Mouse (Mus musculus): ENCODE results near the gene Rassf8. TPM values are rescaled to one million over a fixed set of nuclear protein-coding genes. Genes with fewer than 3 reads are reported as not detected.
A peak's percentile ranks its signal among the peaks of the same experiment; 100 is the strongest.

Gene Rassf8
- polyA plus RNA-seq (2012; rRNA removed), result 9.3 and 15.7 TPM in 2 replicates

- TF ChIP-seq CTCF (IDR thresholded peaks at IDR 0.05; ENCODE audit: borderline replicate concordance, extremely low read depth, insufficient read depth, insufficient read length) (no peak), POLR2A (IDR thresholded peaks at IDR 0.05; ENCODE audit: borderline replicate concordance, extremely low read depth, insufficient read depth, insufficient read length, poor library complexity, severe bottlenecking) (0 out of 2 replicates have a peak, but pooled peaks have one; percentile 33)
- peak; percentile 93 for DNase-seq (ENCODE audit: low read depth)
These were observed at the start of gene Rassf8 for GRCm38 (mm10) chr6:145746132-145746849. Gene Rassf8 (plus strand): TSS chr6:145746748.

DNA sequence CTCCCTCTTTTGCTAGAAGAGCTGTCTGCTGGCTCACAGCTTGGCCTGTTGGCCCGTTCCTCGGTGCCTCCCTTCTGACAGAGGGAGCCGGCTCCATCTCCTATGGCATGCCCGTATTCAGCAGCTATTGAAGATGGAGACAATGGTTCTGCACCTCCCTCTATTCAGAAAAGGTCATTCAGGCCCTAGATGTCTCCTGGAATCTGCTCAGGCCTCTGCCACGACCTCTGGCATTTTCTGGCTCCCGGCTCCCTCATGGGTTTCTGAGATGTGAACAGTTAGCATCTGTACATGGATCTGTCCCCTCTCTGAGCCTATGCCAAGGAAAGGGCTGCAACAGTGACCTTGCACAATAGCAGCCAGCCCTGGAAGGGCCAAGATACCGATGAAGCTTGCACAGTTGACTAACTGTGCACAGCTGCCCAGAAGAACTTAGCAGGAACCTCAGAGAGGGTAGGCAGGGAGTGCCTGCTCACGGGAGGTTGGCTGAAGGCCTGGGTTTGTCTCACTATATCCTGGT lies 45.5 kb upstream of the Rassf8 start:
- DNase-seq (ENCODE audit: low read depth), result no peak
- TF ChIP-seq CTCF (IDR thresholded peaks at IDR 0.05; ENCODE audit: borderline replicate concordance, extremely low read depth, insufficient read depth, insufficient read length), result no peak
- TF ChIP-seq POLR2A (IDR thresholded peaks at IDR 0.05; ENCODE audit: borderline replicate concordance, extremely low read depth, insufficient read depth, insufficient read length, poor library complexity, severe bottlenecking), result no peak

DNA sequence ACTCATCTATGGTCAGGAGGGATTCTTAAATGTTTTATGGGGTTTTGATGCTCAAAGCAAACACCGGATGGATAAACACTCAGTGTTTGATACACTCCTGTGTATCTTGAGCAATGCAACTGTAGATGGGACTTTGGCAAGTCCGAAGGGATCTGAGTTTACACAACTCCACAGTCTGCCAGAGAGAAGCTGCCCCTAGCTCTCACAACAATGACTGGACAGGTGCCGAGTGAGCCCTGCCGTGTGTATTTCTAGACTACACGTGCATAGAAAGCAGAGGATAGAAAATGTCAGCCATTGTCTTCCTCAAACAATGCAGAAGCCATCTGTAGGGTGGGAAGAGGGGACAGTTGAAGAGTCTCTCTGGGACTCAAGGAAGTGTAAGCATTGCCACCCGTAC lies 42.9 kb upstream of the Rassf8 start:
- TF ChIP-seq CTCF (IDR thresholded peaks at IDR 0.05; ENCODE audit: borderline replicate concordance, extremely low read depth, insufficient read depth, insufficient read length) (no peak), POLR2A (IDR thresholded peaks at IDR 0.05; ENCODE audit: borderline replicate concordance, extremely low read depth, insufficient read depth, insufficient read length, poor library complexity, severe bottlenecking) (no peak)
- DNase-seq (ENCODE audit: low read depth), result no peak

DNA sequence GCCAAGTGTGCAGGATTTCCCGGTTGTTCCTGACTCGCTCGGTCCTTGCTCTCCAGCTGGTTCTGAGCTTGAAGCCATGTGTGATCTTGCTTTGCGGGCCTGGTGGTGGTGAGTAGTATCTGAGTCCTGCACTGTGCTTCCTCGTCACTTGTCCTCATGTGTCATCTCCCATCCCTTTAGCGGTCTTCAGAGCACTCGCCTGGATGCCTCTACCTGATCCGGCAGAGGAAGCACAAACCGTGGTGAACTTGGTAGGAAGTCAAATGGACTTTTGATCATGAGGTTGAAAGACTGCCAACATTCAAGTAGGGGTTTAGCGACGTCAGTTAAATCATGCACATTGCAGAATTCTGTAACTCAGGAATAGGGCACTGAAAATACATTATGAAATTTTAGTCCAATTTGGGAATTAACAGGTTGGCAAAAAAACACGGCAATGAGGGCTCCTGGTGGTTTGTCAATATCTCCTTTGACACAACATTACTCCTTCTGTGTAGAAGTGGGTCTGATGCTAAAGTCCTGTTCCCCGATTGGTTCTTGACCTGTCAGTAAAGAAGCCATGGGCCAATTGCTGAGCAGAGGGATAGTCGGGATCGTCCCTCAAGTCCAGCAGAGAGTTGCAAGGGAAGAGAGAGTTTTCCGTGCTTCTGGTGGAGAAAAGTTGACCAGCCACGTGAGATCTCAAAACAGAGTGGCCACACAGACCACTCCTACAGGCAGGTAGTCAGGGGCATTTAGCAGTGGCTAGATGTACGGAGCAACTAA lies 36.4 kb upstream of the Rassf8 start:
- no peak for DNase-seq (ENCODE audit: low read depth)
- no peak for TF ChIP-seq CTCF (IDR thresholded peaks at IDR 0.05; ENCODE audit: borderline replicate concordance, extremely low read depth, insufficient read depth, insufficient read length)
- TF ChIP-seq POLR2A (IDR thresholded peaks at IDR 0.05; ENCODE audit: borderline replicate concordance, extremely low read depth, insufficient read depth, insufficient read length, poor library complexity, severe bottlenecking), result no peak

- no peak for DNase-seq (ENCODE audit: low read depth)
- TF ChIP-seq CTCF (IDR thresholded peaks at IDR 0.05; ENCODE audit: borderline replicate concordance, extremely low read depth, insufficient read depth, insufficient read length), result no peak
- no peak for TF ChIP-seq POLR2A (IDR thresholded peaks at IDR 0.05; ENCODE audit: borderline replicate concordance, extremely low read depth, insufficient read depth, insufficient read length, poor library complexity, severe bottlenecking)
These were observed 35.8 kb upstream of the Rassf8 start for GRCm38 (mm10) chr6:145710797-145711196.

- TF ChIP-seq CTCF (IDR thresholded peaks at IDR 0.05; ENCODE audit: borderline replicate concordance, extremely low read depth, insufficient read depth, insufficient read length), result no peak
- no peak for TF ChIP-seq POLR2A (IDR thresholded peaks at IDR 0.05; ENCODE audit: borderline replicate concordance, extremely low read depth, insufficient read depth, insufficient read length, poor library complexity, severe bottlenecking)
- no peak for DNase-seq (ENCODE audit: low read depth)
These were observed 35.2 kb upstream of the Rassf8 start for GRCm38 (mm10) chr6:145711320-145711719.

DNA sequence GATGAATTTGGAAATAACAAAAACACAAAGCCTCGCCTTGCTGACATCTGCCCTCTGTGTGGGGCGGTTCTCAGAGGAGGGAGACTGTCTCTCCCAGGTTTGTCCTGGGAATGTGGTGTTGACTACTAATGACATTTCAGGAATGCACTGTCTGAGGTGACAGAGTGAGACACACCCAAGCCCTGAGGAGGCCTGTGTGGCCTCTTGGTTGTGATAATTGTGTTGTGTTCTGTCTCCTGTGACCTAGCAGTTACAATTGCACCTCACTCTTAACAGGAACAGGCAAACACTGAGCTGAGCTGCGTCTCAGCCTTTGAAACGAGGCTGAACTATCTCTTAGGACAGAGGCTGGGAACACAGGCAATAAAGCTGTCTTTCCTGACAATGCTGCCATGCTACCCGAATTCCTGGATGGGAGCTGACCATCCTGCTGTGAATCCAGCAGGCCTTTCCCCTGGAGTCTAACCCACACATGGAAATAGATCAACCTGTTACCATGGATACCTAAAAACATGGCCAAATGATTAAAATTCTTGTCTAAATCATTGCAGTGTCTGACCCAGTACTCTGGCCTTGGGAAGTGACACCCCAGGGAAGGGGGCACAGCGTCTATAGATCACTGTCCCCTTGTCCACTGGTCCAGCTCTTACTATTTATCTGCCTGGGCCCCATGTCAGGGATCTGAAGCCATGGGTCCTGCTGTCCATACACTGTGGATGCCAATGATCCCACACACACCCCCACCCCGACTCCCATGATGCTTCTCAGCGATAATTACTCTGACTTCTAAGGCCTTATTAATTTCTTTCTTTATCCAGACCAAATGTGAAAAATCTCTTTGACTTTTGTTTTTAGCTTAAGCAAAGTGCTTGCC lies 33.1 kb upstream of the Rassf8 start:
- TF ChIP-seq POLR2A (IDR thresholded peaks at IDR 0.05; ENCODE audit: borderline replicate concordance, extremely low read depth, insufficient read depth, insufficient read length, poor library complexity, severe bottlenecking) (no peak), CTCF (IDR thresholded peaks at IDR 0.05; ENCODE audit: borderline replicate concordance, extremely low read depth, insufficient read depth, insufficient read length) (no peak)
- DNase-seq (ENCODE audit: low read depth), result no peak

- TF ChIP-seq CTCF (IDR thresholded peaks at IDR 0.05; ENCODE audit: borderline replicate concordance, extremely low read depth, insufficient read depth, insufficient read length) (no peak), POLR2A (IDR thresholded peaks at IDR 0.05; ENCODE audit: borderline replicate concordance, extremely low read depth, insufficient read depth, insufficient read length, poor library complexity, severe bottlenecking) (no peak)
- DNase-seq (ENCODE audit: low read depth), result no peak
These were observed 32.4 kb upstream of the Rassf8 start for GRCm38 (mm10) chr6:145714131-145714530.

GRCm38 (mm10) chr6:145722596-145722995 lies 24.0 kb upstream of the Rassf8 start:
- TF ChIP-seq CTCF (IDR thresholded peaks at IDR 0.05; ENCODE audit: borderline replicate concordance, extremely low read depth, insufficient read depth, insufficient read length) (no peak), POLR2A (IDR thresholded peaks at IDR 0.05; ENCODE audit: borderline replicate concordance, extremely low read depth, insufficient read depth, insufficient read length, poor library complexity, severe bottlenecking) (no peak)
- DNase-seq (ENCODE audit: low read depth), result peak; percentile 22

DNA sequence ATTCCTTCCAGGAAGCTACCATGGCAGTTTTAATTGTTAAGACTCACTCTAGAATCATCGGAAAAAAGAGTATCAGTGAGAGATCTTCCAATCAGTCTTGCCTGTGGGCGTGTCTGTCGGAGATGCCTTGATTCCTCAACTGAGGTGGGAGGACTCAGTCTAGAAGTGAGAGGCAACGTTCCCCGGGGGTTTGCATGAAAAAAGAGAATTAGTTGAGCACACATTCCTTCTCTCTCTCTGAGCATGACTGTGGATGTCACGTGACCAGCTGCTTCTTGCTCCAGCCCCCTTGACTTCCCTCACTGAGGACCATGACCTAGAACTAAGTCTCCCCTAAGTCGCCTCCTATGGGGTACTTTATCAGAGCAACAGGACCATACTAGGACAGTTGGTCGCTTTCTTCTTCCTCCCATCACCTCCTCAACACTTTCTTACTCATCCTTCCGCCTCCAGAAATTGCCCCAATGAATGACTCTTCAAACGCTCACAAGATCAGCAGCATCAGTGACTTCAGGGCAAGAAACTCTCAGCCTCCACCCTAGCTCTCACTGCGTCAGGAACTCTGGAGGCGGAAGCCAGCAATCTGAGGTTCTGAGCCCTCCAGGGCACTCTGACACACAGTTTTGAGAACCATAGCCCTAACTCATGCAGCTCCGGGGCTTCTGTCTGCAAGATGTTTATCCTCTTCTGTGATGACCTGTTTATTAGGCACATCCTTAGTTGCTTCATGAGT lies 23.3 kb upstream of the Rassf8 start:
- TF ChIP-seq CTCF (IDR thresholded peaks at IDR 0.05; ENCODE audit: borderline replicate concordance, extremely low read depth, insufficient read depth, insufficient read length) (no peak), POLR2A (IDR thresholded peaks at IDR 0.05; ENCODE audit: borderline replicate concordance, extremely low read depth, insufficient read depth, insufficient read length, poor library complexity, severe bottlenecking) (no peak)
- DNase-seq (ENCODE audit: low read depth), result no peak
